Mouse (Mus musculus): Measurements from ENCODE around the gene Map2k5.

DNA sequence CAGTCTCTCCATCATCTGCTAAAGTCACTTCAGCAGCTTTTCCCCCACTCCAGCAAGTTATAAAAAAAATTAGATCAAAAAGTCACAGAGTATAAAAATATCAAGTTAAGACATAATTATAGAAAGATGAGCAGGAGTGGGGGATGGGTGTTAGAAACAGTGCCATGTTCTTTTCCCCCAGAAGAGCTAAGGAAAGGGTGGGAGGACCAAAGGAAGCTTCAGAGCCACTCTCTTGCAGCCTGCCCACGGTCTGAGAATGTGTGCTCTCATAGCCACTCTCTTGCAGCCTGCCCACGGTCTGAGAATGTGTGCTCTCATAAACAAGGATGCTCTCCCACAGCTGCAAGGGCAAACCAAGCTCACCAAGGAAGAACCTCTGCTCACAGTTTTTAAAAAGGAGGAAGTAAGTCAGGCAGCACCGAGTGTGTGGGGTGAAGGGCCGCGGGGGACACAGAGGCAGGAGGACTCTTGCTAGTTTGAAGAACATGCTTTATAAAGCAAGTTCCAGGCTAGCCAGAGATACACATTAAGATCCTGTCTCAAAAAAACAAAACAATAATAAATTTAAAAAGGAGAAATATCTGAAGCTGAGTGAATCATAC lies 131.0 kb downstream of the Map2k5 start:
- TF ChIP-seq CTCF (IDR thresholded peaks at IDR 0.05; ENCODE audit: insufficient read depth, low read depth, low read length), result no peak
- no peak for TF ChIP-seq POLR2A (IDR thresholded peaks at IDR 0.05; ENCODE audit: insufficient read depth, low read depth, low read length)

Data from olfactory bulb, adult 2 months (tissue).